ENCODE assay signal across 14 mouse cellular contexts in the genomic region with DNA sequence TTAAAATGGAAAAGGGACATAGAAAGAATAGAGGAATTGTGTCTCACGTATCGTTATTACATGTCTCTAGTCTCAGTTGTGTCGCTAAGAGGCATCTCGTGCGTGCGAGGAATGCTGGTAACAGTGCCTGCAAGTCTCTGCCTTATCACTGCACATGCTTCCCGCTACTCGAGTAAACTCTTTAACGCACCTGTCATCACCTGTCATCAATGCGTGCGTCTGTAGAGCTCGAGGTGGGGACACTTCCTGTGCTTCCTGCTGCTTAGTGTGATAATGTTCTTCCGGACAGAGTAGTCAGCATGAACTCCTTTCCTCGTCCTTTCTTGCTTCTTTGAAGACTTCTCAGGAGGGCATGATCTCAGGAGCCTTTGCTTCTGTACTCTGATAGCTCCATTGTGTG.
A peak's percentile ranks its signal among the peaks of the same experiment; 100 is the strongest.
DNase-seq lines count a peak whose midpoint lies in the region; ATAC-seq and TF ChIP-seq lines count a peak whose summit lies in the region.
"Had no signal": no experiment of that assay in that cellular context is flagged by ENCODE, and none has a peak within 500 bp of the region (broad histone marks: within the 10 kb centered on the region; RNA-seq: fewer than 3 reads in every experiment).

No protein-coding gene starts in this region.

- H3K27me3 ChIP-seq in heart, embryonic 15.5 days, result no peaks in the 10 kb centered on the region
- no peaks in the 10 kb centered on the region for H3K27me3 ChIP-seq in midbrain, embryonic 10.5 days (ENCODE audit: low read depth, poor library complexity, severe bottlenecking)
- no peaks in the 10 kb centered on the region for H3K27me3 ChIP-seq in midbrain, postnatal 0 days (ENCODE audit: insufficient read depth, low read length)
- H3K27me3 ChIP-seq: hindbrain, embryonic 12.5 days; intestine, embryonic 15.5 days; limb, embryonic 15.5 days; neural tube, embryonic 12.5 days had no signal

- no peak for TF ChIP-seq CTCF in midbrain, postnatal 0 days (IDR thresholded peaks at IDR 0.05)

- 21% methylated on average over 14 of the region's 14 CpGs for WGBS in heart, embryonic 15.5 days
- WGBS in midbrain, embryonic 10.5 days, result 84% methylated on average over 14 of the region's 14 CpGs
- 72% methylated on average over 14 of the region's 14 CpGs for WGBS in midbrain, postnatal 0 days

- DNase-seq in heart, adult 8-10 months (ENCODE audit: low spot score), result no peak
- no peak for DNase-seq in midbrain, embryonic 10.5 days (ENCODE audit: low spot score)
- DNase-seq in midbrain, postnatal 0 days (ENCODE audit: low spot score), result no peak
- DNase-seq in left cerebral cortex, adult 11 months (ENCODE audit: low spot score), result no peak
- no peak for DNase-seq in adipocyte (ENCODE audit: low spot score)

- no peak overlapping the region for H3K9ac ChIP-seq in heart, embryonic 15.5 days
- H3K9ac ChIP-seq in midbrain, postnatal 0 days (replicated peaks; ENCODE audit: low read length, poor library complexity, severe bottlenecking), result no peak overlapping the region
- H3K9ac ChIP-seq: hindbrain, embryonic 12.5 days; intestine, embryonic 15.5 days; limb, embryonic 15.5 days; neural tube, embryonic 12.5 days had no signal

- H3K4me1 ChIP-seq in heart, embryonic 15.5 days (replicated peaks), result peaks cover 7% of the 10 kb centered on the region
- peaks cover 40% of the 10 kb centered on the region for H3K4me1 ChIP-seq in midbrain, embryonic 10.5 days
- H3K4me1 ChIP-seq in midbrain, postnatal 0 days (ENCODE audit: insufficient read depth, low read length), result no peaks in the 10 kb centered on the region
- H3K4me1 ChIP-seq: intestine, embryonic 15.5 days; limb, embryonic 15.5 days; neural tube, embryonic 12.5 days had no signal

- no peak overlapping the region for H3K27ac ChIP-seq in heart, embryonic 15.5 days
- H3K27ac ChIP-seq in midbrain, embryonic 10.5 days (replicated peaks), result 0 out of 2 replicates have a peak overlapping the region, but pooled peaks have one; percentile 0
- H3K27ac ChIP-seq in midbrain, postnatal 0 days (ENCODE audit: low read depth, low read length), result no peak overlapping the region
- H3K27ac ChIP-seq: hindbrain, embryonic 12.5 days; intestine, embryonic 15.5 days; layer of hippocampus, adult 2 months; limb, embryonic 15.5 days; macrophage; neural tube, embryonic 12.5 days had no signal

- peaks cover under 1% of the 10 kb centered on the region; the same call in 1 of the 2 replicates for H3K36me3 ChIP-seq in heart, embryonic 15.5 days
- 0 out of 2 replicates have a peak, but pooled peaks cover 2% of the 10 kb centered on the region for H3K36me3 ChIP-seq in midbrain, embryonic 10.5 days
- peaks cover 2% of the 10 kb centered on the region; the same call in 1 of the 2 replicates for H3K36me3 ChIP-seq in midbrain, postnatal 0 days (ENCODE audit: insufficient read depth, low read length)
- H3K36me3 ChIP-seq: intestine, embryonic 15.5 days had no signal

- peak overlapping the region; percentile 34 for H3K4me2 ChIP-seq in heart, embryonic 15.5 days
- H3K4me2 ChIP-seq in midbrain, postnatal 0 days (ENCODE audit: low read depth, low read length, poor library complexity, severe bottlenecking), result no peak overlapping the region
- H3K4me2 ChIP-seq: hindbrain, embryonic 12.5 days; intestine, embryonic 15.5 days; limb, embryonic 15.5 days; neural tube, embryonic 12.5 days had no signal

- ATAC-seq in heart, embryonic 15.5 days (replicated peaks; ENCODE audit: insufficient number of reproducible peaks, insufficient read depth, low FRiP score, low read depth), result peak; percentile 58; the same call in 1 of the 2 replicates
- no peak for ATAC-seq in midbrain, postnatal 0 days (ENCODE audit: low FRiP score)
- ATAC-seq in erythroblast, adult 5-6 weeks (replicated peaks; ENCODE audit: low FRiP score, poor library complexity, severe bottlenecking), result 0 out of 2 replicates have a peak, but pooled peaks have one; percentile 43
- peak; percentile 83 for ATAC-seq in megakaryocyte-erythroid progenitor cell, adult 5-6 weeks (replicated peaks; ENCODE audit: low FRiP score, low TSS enrichment, poor library complexity, severe bottlenecking)

- no peak overlapping the region for H3K4me3 ChIP-seq in heart, embryonic 15.5 days
- no peak overlapping the region for H3K4me3 ChIP-seq in midbrain, embryonic 10.5 days
- no peak overlapping the region for H3K4me3 ChIP-seq in midbrain, postnatal 0 days (ENCODE audit: low read depth, low read length)
- H3K4me3 ChIP-seq: hindbrain, embryonic 12.5 days; intestine, embryonic 15.5 days; layer of hippocampus, adult 2 months; limb, embryonic 15.5 days; neural tube, embryonic 12.5 days had no signal

- no peaks in the 10 kb centered on the region for H3K9me3 ChIP-seq in heart, embryonic 15.5 days (replicated peaks)
- no peaks in the 10 kb centered on the region for H3K9me3 ChIP-seq in midbrain, embryonic 10.5 days (replicated peaks)
- H3K9me3 ChIP-seq in midbrain, postnatal 0 days (ENCODE audit: low read length), result no peaks in the 10 kb centered on the region
- H3K9me3 ChIP-seq: hindbrain, embryonic 12.5 days; intestine, embryonic 15.5 days; limb, embryonic 15.5 days; neural tube, embryonic 12.5 days had no signal
